Mouse (Mus musculus): ENCODE measurements around the gene Btbd19.

The Btbd19 gene

GRCm38 (mm10) chr4:117134601-117134995, 9.1 kb upstream of the Btbd19 start:
- no peak for DNase-seq (ENCODE audit: low spot score in 2 of 2)

- DNase-seq (ENCODE audit: low spot score in 2 of 2) = peak; percentile 97 to 98
These were observed 8.5 kb upstream of the Btbd19 start, which contains the start of gene Plk3 for GRCm38 (mm10) chr4:117133817-117134600. TSS of gene Plk3 (minus strand) at chr4:117133963.

GRCm38 (mm10) chr4:117133366-117133796, 7.9 kb upstream of the Btbd19 start:
- no peak for DNase-seq (ENCODE audit: low spot score in 2 of 2)

GRCm38 (mm10) chr4:117132794-117133143, 7.2 kb upstream of the Btbd19 start:
- DNase-seq (ENCODE audit: low spot score in 2 of 2) = no peak

- DNase-seq (ENCODE audit: low spot score in 2 of 2) = no peak
These were observed 6.6 kb upstream of the Btbd19 start for GRCm38 (mm10) chr4:117131890-117132793.

- no peak for DNase-seq (ENCODE audit: low spot score in 2 of 2)
These were observed 5.7 kb upstream of the Btbd19 start for GRCm38 (mm10) chr4:117131198-117131597.

GRCm38 (mm10) chr4:117130790-117131189, 5.3 kb upstream of the Btbd19 start:
- no peak for DNase-seq (ENCODE audit: low spot score in 2 of 2)

- DNase-seq (ENCODE audit: low spot score in 2 of 2) = no peak
These were observed 2.6 kb upstream of the Btbd19 start for GRCm38 (mm10) chr4:117127991-117128686.

- DNase-seq (ENCODE audit: low spot score in 2 of 2) = no peak
These were observed 1.3 kb upstream of the Btbd19 start, which contains the start of gene Tctex1d4 for GRCm38 (mm10) chr4:117126675-117127290. TSS of gene Tctex1d4 (plus strand) at chr4:117126794.

GRCm38 (mm10) chr4:117125910-117126674, 567 bp upstream of the Btbd19 start:
- DNase-seq (ENCODE audit: low spot score in 2 of 2) = peak in 1 of 2 experiments; percentile 54

- DNase-seq (ENCODE audit: low spot score in 2 of 2) = no peak
These were observed 792 bp downstream of the Btbd19 start for GRCm38 (mm10) chr4:117124518-117125347.

- DNase-seq (ENCODE audit: low spot score in 2 of 2) = no peak
These were observed 1.4 kb downstream of the Btbd19 start for GRCm38 (mm10) chr4:117124218-117124517.

GRCm38 (mm10) chr4:117123546-117124217, 1.8 kb downstream of the Btbd19 start:
- no peak for DNase-seq (ENCODE audit: low spot score in 2 of 2)

- DNase-seq (ENCODE audit: low spot score in 2 of 2) = no peak
These were observed 3.3 kb downstream of the Btbd19 start for GRCm38 (mm10) chr4:117122209-117122608.

- peak; percentile 95 to 96 for DNase-seq (ENCODE audit: low spot score in 2 of 2)
These were observed 4.8 kb downstream of the Btbd19 start for GRCm38 (mm10) chr4:117120445-117121414.

- no peak for DNase-seq (ENCODE audit: low spot score in 2 of 2)
These were observed 5.5 kb downstream of the Btbd19 start for GRCm38 (mm10) chr4:117120052-117120444.

- DNase-seq (ENCODE audit: low spot score in 2 of 2) = no peak
These were observed 5.9 kb downstream of the Btbd19 start for GRCm38 (mm10) chr4:117119636-117120035.

- no peak for DNase-seq (ENCODE audit: low spot score in 2 of 2)
These were observed 7.6 kb downstream of the Btbd19 start for GRCm38 (mm10) chr4:117117931-117118330.
